Mouse (Mus musculus) MEL (cell line): ENCODE data around the gene Klhl5. TPM values are rescaled to one million over a fixed set of nuclear protein-coding genes. Genes with fewer than 3 reads are reported as not detected.

Experiments
- DNase-seq: peaks from one replicate; pipeline ENCODE4 v3.0.0; 2011; ENCODE audit warnings: low read depth, low spot score
- H3K27ac ChIP-seq: 2 replicates; pipeline ENCODE4 v1.5.1; 2012; ENCODE audit warnings: low read depth, mild to moderate bottlenecking, control low read depth, low read length, moderate library complexity; ENCODE audit not compliant: control insufficient read depth
- H3K27me3 ChIP-seq, 2 experiments: fragments of 150-350 bp in 1 of 2; sonication (generic) in 1 of 2; 2 replicates each; pipeline ENCODE4 v1.6.1; 2012; ENCODE audit warnings: low read length in 2 of 2, mild to moderate bottlenecking in 2 of 2, improper control_type of control experiment in 1 of 2, moderate library complexity in 1 of 2; ENCODE audit not compliant: insufficient read depth in 2 of 2, control insufficient read depth in 1 of 2
- H3K36me3 ChIP-seq, 2 experiments: 2 replicates each; pipeline ENCODE4 v1.6.1; 2012 to 2014; ENCODE audit warnings: low read length in 2 of 2, improper control_type of control experiment in 1 of 2, inconsistent platforms in 1 of 2, mild to moderate bottlenecking in 1 of 2; ENCODE audit not compliant: insufficient read depth in 2 of 2, control insufficient read depth in 1 of 2
- H3K4me1 ChIP-seq, 2 experiments: fragments of 150-350 bp in 1 of 2; sonication (generic) in 1 of 2; 2 replicates each; pipeline ENCODE4 v1.6.1; 2012; ENCODE audit warnings: low read length in 2 of 2, improper control_type of control experiment in 1 of 2, mild to moderate bottlenecking in 1 of 2; ENCODE audit not compliant: insufficient read depth in 2 of 2, control insufficient read depth in 1 of 2
- H3K4me3 ChIP-seq, 2 experiments: fragments of 150-350 bp in 1 of 2; sonication (generic) in 1 of 2; 2 replicates each; pipeline ENCODE4 v1.5.1; 2012; ENCODE audit warnings: low read depth in 2 of 2, low read length in 2 of 2, mild to moderate bottlenecking in 2 of 2, moderate library complexity in 2 of 2, control low read depth in 1 of 2, improper control_type of control experiment in 1 of 2; ENCODE audit not compliant: control insufficient read depth in 1 of 2, insufficient read depth in 1 of 2
- H3K79me2 ChIP-seq: 2 replicates; pipeline ENCODE4 v1.6.1; 2012; ENCODE audit warnings: mild to moderate bottlenecking, low read length, moderate library complexity; ENCODE audit not compliant: control insufficient read depth, poor library complexity, insufficient read depth
- H3K9ac ChIP-seq: 2 replicates; pipeline ENCODE4 v1.6.1; 2012; ENCODE audit warnings: low read depth, mild to moderate bottlenecking, control low read depth, low read length, moderate library complexity; ENCODE audit not compliant: control insufficient read depth, poor library complexity, severe bottlenecking
- H3K9me3 ChIP-seq: fragments of 150-350 bp; sonication (generic); replicated peaks from 2 replicates; pipeline ENCODE4 v1.6.1; 2012; ENCODE audit warnings: mild to moderate bottlenecking, low read length, improper control_type of control experiment, moderate library complexity; ENCODE audit not compliant: insufficient read depth
- EP300 ChIP-seq, 2 experiments: IDR thresholded peaks; 2 replicates each; pipeline ENCODE4 v1.6.1; 2011; ENCODE audit warnings: improper control_type of control experiment in 2 of 2, low read length in 2 of 2, low read depth in 1 of 2, mild to moderate bottlenecking in 1 of 2
- ETS1 ChIP-seq: IDR thresholded peaks from 2 replicates; pipeline ENCODE4 v1.6.1; 2012; ENCODE audit warnings: low read depth, mild to moderate bottlenecking, inconsistent platforms, low read length, improper control_type of control experiment, moderate library complexity
- JUND ChIP-seq: IDR thresholded peaks from 2 replicates; pipeline ENCODE4 v1.6.1; 2011; ENCODE audit warnings: low read depth, mild to moderate bottlenecking, improper control_type of control experiment, low read length
- KAT2A ChIP-seq: conservative IDR thresholded peaks from 2 replicates; pipeline ENCODE4 v1.6.1; 2012; ENCODE audit warnings: low read depth, low read length, improper control_type of control experiment, inconsistent platforms
- MYB ChIP-seq: IDR thresholded peaks from 2 replicates; pipeline ENCODE4 v1.6.1; 2011; ENCODE audit warnings: mild to moderate bottlenecking, low read depth, low read length, improper control_type of control experiment
- NRF1 ChIP-seq: IDR thresholded peaks from 2 replicates; pipeline ENCODE4 v1.6.1; 2014; ENCODE audit warnings: low read depth, mild to moderate bottlenecking, inconsistent platforms, low read length, improper control_type of control experiment, moderate library complexity; ENCODE audit not compliant: poor library complexity, insufficient read depth, severe bottlenecking
- POLR2A ChIP-seq, 2 experiments: IDR thresholded peaks; 2 replicates each; pipeline ENCODE4 v1.6.1; 2011 to 2012; ENCODE audit warnings: low read length in 2 of 2, mild to moderate bottlenecking in 2 of 2, control low read depth in 1 of 2, improper control_type of control experiment in 1 of 2, low read depth in 1 of 2, moderate library complexity in 1 of 2; ENCODE audit not compliant: control insufficient read depth in 1 of 2, insufficient read depth in 1 of 2, poor library complexity in 1 of 2
- POLR2AphosphoS5 ChIP-seq: IDR thresholded peaks from 2 replicates; pipeline ENCODE4 v1.6.1; 2012; ENCODE audit warnings: low read depth, borderline replicate concordance, mild to moderate bottlenecking, inconsistent platforms, low read length, moderate library complexity, mixed read lengths
- SMC3 ChIP-seq: IDR thresholded peaks from 2 replicates; pipeline ENCODE4 v1.6.1; 2011; ENCODE audit warnings: low read depth, low read length, improper control_type of control experiment
- TBP ChIP-seq: IDR thresholded peaks from 2 replicates; pipeline ENCODE4 v1.8.0; 2011; ENCODE audit warnings: low read depth, low read length, improper control_type of control experiment
- polyA plus RNA-seq, 2 experiments: library from polyadenylated mRNA; stranded (reverse) in 1 of 2; unstranded in 1 of 2; fragments of >175 nt in 1 of 2; fragments of >200 nt in 1 of 2; gene quantifications; 2 replicates each; pipeline versions ENCODE4 v1.2.1 to v1.2.4; 2012; ENCODE audit warnings: low replicate concordance in 2 of 2, low read depth in 1 of 2; ENCODE audit not compliant: insufficient read length in 2 of 2, insufficient read depth in 1 of 2, missing spikeins in 1 of 2
- total RNA-seq: library from RNA; depleted of rRNA; stranded (reverse); fragments of 300-350 nt; gene quantifications from 2 replicates; pipeline ENCODE4 v1.2.3, GENCODE M21; 2012

Gene Klhl5
- total and polyA plus RNA-seq, 3 experiments, result 8.0 to 15.5 TPM; not detected in 1

DNA sequence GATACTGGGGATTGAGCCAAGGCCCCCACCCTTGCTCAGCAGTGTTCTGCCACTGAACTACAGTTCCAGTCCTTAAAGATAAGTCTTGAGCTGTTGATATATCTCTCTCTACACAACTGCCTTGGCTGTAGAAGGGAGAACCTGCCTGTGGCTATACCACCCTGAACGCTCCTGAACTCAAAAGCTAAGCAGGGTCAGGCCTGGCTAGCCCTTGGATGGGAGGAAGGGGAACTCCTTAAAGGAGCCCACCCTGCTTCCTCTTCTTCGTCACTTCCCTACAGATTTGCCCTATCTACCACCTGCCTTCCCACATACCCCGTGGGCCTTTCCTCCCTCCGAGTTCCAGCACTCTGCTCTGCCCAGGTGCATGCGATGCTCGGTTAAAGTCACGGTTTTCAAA lies 28.8 kb downstream of the Klhl5 start:
- Histone ChIP-seq H3K4me3 (no peak overlapping the region), H3K4me1 (peaks cover 0 to 7% of the 10 kb centered on the region in 2 experiments; a peak in 2 of 4 replicates), H3K79me2 (no peaks in the 10 kb centered on the region), H3K36me3 (no peaks in the 10 kb centered on the region; a peak in 1 of 4 replicates), H3K27ac (no peak overlapping the region), H3K9me3 (no peaks in the 10 kb centered on the region), H3K27me3 (no peaks in the 10 kb centered on the region), H3K9ac (no peak overlapping the region)
- peak; percentile 17 for DNase-seq
- peak; percentile 62; the same call in 1 of the 2 replicates for TF ChIP-seq TBP
- TF ChIP-seq POLR2A (IDR thresholded peaks at IDR 0.05; ENCODE audit: control insufficient read depth in 1 of 2, insufficient read depth in 1 of 2, low read depth in 1 of 2, low read length in 2 of 2, poor library complexity in 1 of 2), result no peak
- no peak for TF ChIP-seq ETS1
- TF ChIP-seq EP300 (IDR thresholded peaks at IDR 0.05; ENCODE audit: low read depth in 1 of 2, low read length in 2 of 2), result peak in 1 of 2 experiments; percentile 15; a peak in 1 of 4 replicates
- TF ChIP-seq KAT2A, result no peak
- TF ChIP-seq, all 39 proteins: peak for 2

DNA sequence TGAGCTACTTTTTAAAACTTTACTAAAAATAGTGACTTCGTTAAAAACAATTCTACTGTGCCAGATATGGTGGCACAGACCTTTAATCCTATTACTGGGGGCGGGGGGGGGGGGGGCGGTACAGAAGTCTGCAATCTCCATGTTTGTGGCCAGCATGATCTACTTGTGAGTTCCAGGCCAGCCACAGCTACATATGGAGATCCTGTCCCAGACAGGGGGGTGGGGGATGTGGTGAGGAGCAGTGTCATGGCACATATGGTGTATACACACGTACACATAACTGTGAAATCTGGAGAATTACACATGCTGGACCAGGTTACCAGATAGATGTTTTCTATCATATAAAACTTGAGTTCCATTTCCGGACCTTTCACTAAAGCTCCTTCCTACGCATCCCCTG lies 29.7 kb downstream of the Klhl5 start:
- Histone ChIP-seq H3K9ac (no peak overlapping the region), H3K9me3 (no peaks in the 10 kb centered on the region), H3K4me3 (no peak overlapping the region), H3K27ac (no peak overlapping the region), H3K36me3 (no peaks in the 10 kb centered on the region; a peak in 1 of 4 replicates), H3K79me2 (no peaks in the 10 kb centered on the region), H3K4me1 (peaks cover 0 to 7% of the 10 kb centered on the region in 2 experiments; a peak in 2 of 4 replicates), H3K27me3 (no peaks in the 10 kb centered on the region)
- no peak for DNase-seq
- no peak for TF ChIP-seq POLR2AphosphoS5

DNA sequence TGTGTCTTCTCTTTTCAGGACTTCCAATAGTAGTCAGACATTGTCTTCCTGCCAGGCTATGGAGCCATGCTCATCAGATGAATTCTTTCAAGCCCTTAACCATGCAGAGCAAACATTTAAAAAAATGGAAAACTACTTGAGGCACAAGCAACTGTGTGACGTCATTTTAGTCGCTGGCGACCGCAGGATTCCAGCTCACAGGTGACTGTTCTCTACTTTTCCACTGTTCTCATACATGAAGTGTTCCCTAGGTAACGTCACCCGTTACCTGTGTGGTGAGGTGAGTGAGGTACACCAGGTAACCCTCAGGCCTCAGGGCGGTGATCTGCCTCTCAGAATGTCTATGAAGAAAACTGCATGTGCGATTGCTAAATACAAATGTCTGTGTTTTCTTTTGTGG lies 33.9 kb downstream of the Klhl5 start:
- Histone ChIP-seq H3K36me3 (0 out of 4 replicates have a peak, but pooled peaks cover 0 to 2% of the 10 kb centered on the region in 2 experiments), H3K9ac (no peak overlapping the region), H3K27ac (no peak overlapping the region), H3K4me3 (no peak overlapping the region), H3K9me3 (no peaks in the 10 kb centered on the region), H3K4me1 (no peaks in the 10 kb centered on the region; a peak in 1 of 4 replicates), H3K27me3 (no peaks in the 10 kb centered on the region), H3K79me2 (no peaks in the 10 kb centered on the region)
- TF ChIP-seq SMC3 (no peak), JUND (no peak), NRF1 (no peak), MYB (no peak)
- no peak for DNase-seq
